Mouse (Mus musculus): ENCODE data around the gene Tpte. TPM values are rescaled to one million over a fixed set of nuclear protein-coding genes. Genes with fewer than 3 reads are reported as not detected.

The Tpte gene
- polyA plus RNA-seq, 1 experiment: not detected

DNA sequence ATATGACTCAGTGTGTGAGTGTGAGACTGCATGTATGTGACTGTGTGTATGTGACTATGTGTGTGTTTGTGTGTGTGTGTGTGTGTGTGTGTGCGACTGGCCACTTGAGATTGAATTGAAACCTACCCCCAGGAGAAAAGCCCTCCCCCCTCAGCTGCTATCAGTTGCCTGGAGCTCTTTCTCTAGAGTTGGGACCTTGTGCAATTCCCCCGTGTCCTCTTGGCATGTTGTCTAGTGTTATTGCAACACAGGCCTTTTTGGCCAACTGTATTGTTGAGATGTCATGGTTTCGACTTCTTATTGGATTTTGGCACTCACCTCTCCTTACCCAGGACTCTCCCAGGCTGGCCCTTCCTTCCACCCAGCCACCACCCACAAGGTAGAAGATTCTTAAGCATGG, 21.0 kb upstream of the Tpte start:
- Histone ChIP-seq H3K27me3 (ENCODE audit: control insufficient read depth, insufficient read depth, insufficient read length) (no peaks in the 10 kb centered on the region), H3K79me2 (ENCODE audit: control insufficient read depth, insufficient read depth) (no peaks in the 10 kb centered on the region), H3K4me3 (no peak overlapping the region), H3K36me3 (ENCODE audit: control insufficient read depth, insufficient read depth) (no peaks in the 10 kb centered on the region), H3ac (ENCODE audit: control insufficient read depth, insufficient read length) (no peak overlapping the region), H3K4me2 (ENCODE audit: low read depth) (no peak overlapping the region)
- TF ChIP-seq REST (IDR thresholded peaks at IDR 0.05; ENCODE audit: insufficient read depth, insufficient read length) (no peak), POLR2A (IDR thresholded peaks at IDR 0.05; ENCODE audit: insufficient read length, low read depth) (no peak), CEBPB (IDR thresholded peaks at IDR 0.05; ENCODE audit: insufficient read depth, poor library complexity, severe bottlenecking) (no peak), SRF (IDR thresholded peaks at IDR 0.05; ENCODE audit: control insufficient read depth, insufficient read length, low read depth) (no peak), MYOG (IDR thresholded peaks at IDR 0.05; ENCODE audit: control insufficient read depth in 1 of 3, insufficient read depth in 1 of 3, insufficient read length in 2 of 3, low read depth in 2 of 3) (no peak), TCF3 (IDR thresholded peaks at IDR 0.05; ENCODE audit: insufficient read length, low read depth) (no peak), USF1 (IDR thresholded peaks at IDR 0.05; ENCODE audit: low read depth) (no peak), E2F4 (IDR thresholded peaks at IDR 0.05; ENCODE audit: insufficient read depth) (no peak), MYOD1 (IDR thresholded peaks at IDR 0.05; ENCODE audit: control insufficient read depth in 1 of 3, insufficient read length in 2 of 3, low read depth in 2 of 3) (no peak), POLR2AphosphoS2 (IDR thresholded peaks at IDR 0.05; ENCODE audit: insufficient read length, low read depth) (no peak), TCF12 (IDR thresholded peaks at IDR 0.05; ENCODE audit: insufficient read depth, poor library complexity, severe bottlenecking) (no peak), MAX (IDR thresholded peaks at IDR 0.05; ENCODE audit: low read depth) (no peak)

DNA sequence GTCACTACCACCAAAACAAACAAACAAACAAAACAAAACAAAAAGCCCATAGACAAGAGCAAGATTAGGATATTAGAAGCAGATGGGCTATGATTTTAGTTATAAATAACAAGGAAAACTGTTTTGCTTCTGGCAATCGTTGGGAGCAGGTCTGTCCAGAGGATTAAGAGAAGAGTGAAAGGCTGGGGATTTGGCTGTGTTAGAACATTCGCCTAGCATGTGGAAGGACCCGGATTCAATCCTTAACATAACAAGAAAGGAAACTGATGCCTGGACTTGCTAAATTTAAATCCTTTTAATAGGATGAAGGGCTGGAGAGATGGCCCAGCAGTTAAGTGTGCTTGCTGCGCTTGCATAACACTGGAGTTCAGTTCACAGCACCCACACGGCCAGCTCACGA, 18.9 kb upstream of the Tpte start:
- no peak overlapping the region for H3K4me3 ChIP-seq
- no peaks in the 10 kb centered on the region for H3K27me3 ChIP-seq (ENCODE audit: control insufficient read depth, insufficient read depth, insufficient read length)
- H3K79me2 ChIP-seq (ENCODE audit: control insufficient read depth, insufficient read depth): no peaks in the 10 kb centered on the region
- TF ChIP-seq SRF (IDR thresholded peaks at IDR 0.05; ENCODE audit: control insufficient read depth, insufficient read length, low read depth) (no peak), USF1 (IDR thresholded peaks at IDR 0.05; ENCODE audit: low read depth) (no peak), CEBPB (IDR thresholded peaks at IDR 0.05; ENCODE audit: insufficient read depth, poor library complexity, severe bottlenecking) (no peak), REST (IDR thresholded peaks at IDR 0.05; ENCODE audit: insufficient read depth, insufficient read length) (no peak), TCF3 (IDR thresholded peaks at IDR 0.05; ENCODE audit: insufficient read length, low read depth) (no peak), E2F4 (IDR thresholded peaks at IDR 0.05; ENCODE audit: insufficient read depth) (no peak), POLR2A (IDR thresholded peaks at IDR 0.05; ENCODE audit: insufficient read length, low read depth) (no peak), MYOD1 (IDR thresholded peaks at IDR 0.05; ENCODE audit: control insufficient read depth in 1 of 3, insufficient read length in 2 of 3, low read depth in 2 of 3) (no peak)
- H3ac ChIP-seq (ENCODE audit: control insufficient read depth, insufficient read length): no peak overlapping the region
- H3K36me3 ChIP-seq (ENCODE audit: control insufficient read depth, insufficient read depth): no peaks in the 10 kb centered on the region
- H3K4me2 ChIP-seq (ENCODE audit: low read depth): no peak overlapping the region

DNA sequence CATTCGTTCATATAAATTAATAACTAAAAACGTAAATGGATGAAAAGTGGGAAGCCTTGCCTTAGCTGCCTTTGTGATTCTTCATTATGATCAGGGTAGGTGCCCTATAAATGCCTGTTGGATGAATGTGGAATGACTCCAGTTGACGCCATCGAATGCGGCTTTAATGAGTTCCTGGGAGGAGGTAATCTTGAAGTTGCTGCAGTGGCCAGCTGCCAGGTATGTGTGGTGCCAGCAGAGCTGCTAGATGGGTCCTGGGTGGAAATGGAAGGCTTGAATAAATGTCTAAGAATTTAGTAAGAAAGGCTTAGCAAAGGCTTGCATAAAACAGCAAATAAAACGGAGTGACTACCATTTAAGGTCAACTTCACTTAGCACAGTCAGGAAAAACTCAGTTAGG, 18.5 kb upstream of the Tpte start:
- Histone ChIP-seq H3K36me3 (ENCODE audit: control insufficient read depth, insufficient read depth) (no peaks in the 10 kb centered on the region), H3K27me3 (ENCODE audit: control insufficient read depth, insufficient read depth, insufficient read length) (no peaks in the 10 kb centered on the region), H3ac (ENCODE audit: control insufficient read depth, insufficient read length) (no peak overlapping the region), H3K4me2 (ENCODE audit: low read depth) (no peak overlapping the region), H3K4me3 (no peak overlapping the region), H3K79me2 (ENCODE audit: control insufficient read depth, insufficient read depth) (no peaks in the 10 kb centered on the region)
- TF ChIP-seq MYOG (IDR thresholded peaks at IDR 0.05; ENCODE audit: control insufficient read depth in 1 of 3, insufficient read depth in 1 of 3, insufficient read length in 2 of 3, low read depth in 2 of 3): no peak
- no peak for TF ChIP-seq MAX (IDR thresholded peaks at IDR 0.05; ENCODE audit: low read depth)
- TF ChIP-seq TCF12 (IDR thresholded peaks at IDR 0.05; ENCODE audit: insufficient read depth, poor library complexity, severe bottlenecking): no peak
- no peak for TF ChIP-seq USF1 (IDR thresholded peaks at IDR 0.05; ENCODE audit: low read depth)
- no peak for TF ChIP-seq E2F4 (IDR thresholded peaks at IDR 0.05; ENCODE audit: insufficient read depth)
- TF ChIP-seq TCF3 (IDR thresholded peaks at IDR 0.05; ENCODE audit: insufficient read length, low read depth): no peak
- TF ChIP-seq MYOD1 (IDR thresholded peaks at IDR 0.05; ENCODE audit: control insufficient read depth in 1 of 3, insufficient read length in 2 of 3, low read depth in 2 of 3): no peak
- TF ChIP-seq POLR2A (IDR thresholded peaks at IDR 0.05; ENCODE audit: insufficient read length, low read depth): no peak
- TF ChIP-seq CEBPB (IDR thresholded peaks at IDR 0.05; ENCODE audit: insufficient read depth, poor library complexity, severe bottlenecking): no peak
- TF ChIP-seq SRF (IDR thresholded peaks at IDR 0.05; ENCODE audit: control insufficient read depth, insufficient read length, low read depth): no peak

DNA sequence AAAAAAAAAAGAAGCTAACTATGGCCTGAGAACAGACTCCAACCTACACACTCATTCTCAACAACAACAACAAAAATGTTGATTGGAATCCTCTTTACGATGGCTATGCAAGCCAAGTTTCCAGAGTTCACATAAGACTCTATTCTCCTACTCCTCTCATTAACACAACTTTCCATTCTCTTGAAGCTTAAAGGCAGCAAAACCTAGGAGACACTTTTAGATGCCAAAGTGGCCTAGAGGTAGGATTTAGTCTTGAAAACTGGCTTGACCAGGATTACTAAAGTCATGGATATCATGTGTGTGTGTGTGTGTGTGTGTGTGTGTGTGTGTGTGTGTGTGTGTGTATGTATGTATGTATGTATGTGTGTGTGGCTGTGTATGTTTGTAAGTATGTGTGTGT, 18.0 kb upstream of the Tpte start:
- no peak for TF ChIP-seq E2F4 (IDR thresholded peaks at IDR 0.05; ENCODE audit: insufficient read depth)

DNA sequence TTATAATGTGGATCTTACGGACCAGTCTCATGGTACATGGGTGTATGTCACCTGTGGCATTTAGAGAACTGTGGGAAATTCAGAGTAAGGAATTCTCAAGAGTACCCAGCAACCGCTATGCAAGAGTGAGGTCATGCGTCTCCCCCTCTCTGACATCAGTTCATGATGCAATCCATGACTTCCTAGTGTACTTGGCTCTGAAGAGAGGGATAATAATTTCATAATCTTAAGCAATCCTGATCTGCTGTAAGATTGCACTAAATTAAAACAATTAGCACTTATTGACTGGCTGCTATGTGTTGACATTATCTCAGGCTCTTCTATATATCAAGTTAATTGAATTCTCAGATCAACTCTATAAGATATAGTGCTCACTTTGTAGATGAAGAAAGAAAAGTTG, 16.4 kb upstream of the Tpte start:
- H3K36me3 ChIP-seq (ENCODE audit: control insufficient read depth, insufficient read depth): no peaks in the 10 kb centered on the region
- H3K27me3 ChIP-seq (ENCODE audit: control insufficient read depth, insufficient read depth, insufficient read length): no peaks in the 10 kb centered on the region
- H3K4me3 ChIP-seq: no peak overlapping the region
- no peak overlapping the region for H3ac ChIP-seq (ENCODE audit: control insufficient read depth, insufficient read length)
- no peaks in the 10 kb centered on the region for H3K79me2 ChIP-seq (ENCODE audit: control insufficient read depth, insufficient read depth)
- TF ChIP-seq USF1 (IDR thresholded peaks at IDR 0.05; ENCODE audit: low read depth) (no peak), TCF3 (IDR thresholded peaks at IDR 0.05; ENCODE audit: insufficient read length, low read depth) (no peak), CEBPB (IDR thresholded peaks at IDR 0.05; ENCODE audit: insufficient read depth, poor library complexity, severe bottlenecking) (peak; percentile 21; the same call in 1 of the 2 replicates), MYOD1 (IDR thresholded peaks at IDR 0.05; ENCODE audit: control insufficient read depth in 1 of 3, insufficient read length in 2 of 3, low read depth in 2 of 3) (no peak), MAX (IDR thresholded peaks at IDR 0.05; ENCODE audit: low read depth) (no peak), REST (IDR thresholded peaks at IDR 0.05; ENCODE audit: insufficient read depth, insufficient read length) (no peak), SRF (IDR thresholded peaks at IDR 0.05; ENCODE audit: control insufficient read depth, insufficient read length, low read depth) (no peak)
- no peak overlapping the region for H3K4me2 ChIP-seq (ENCODE audit: low read depth)

More for the DNA sequence above, 18.0 kb upstream of the Tpte start:
- no peak overlapping the region for H3K4me2 ChIP-seq (ENCODE audit: low read depth)
- no peak overlapping the region for H3ac ChIP-seq (ENCODE audit: control insufficient read depth, insufficient read length)
- H3K27me3 ChIP-seq (ENCODE audit: control insufficient read depth, insufficient read depth, insufficient read length): no peaks in the 10 kb centered on the region
- H3K4me3 ChIP-seq: no peak overlapping the region
- H3K36me3 ChIP-seq (ENCODE audit: control insufficient read depth, insufficient read depth): no peaks in the 10 kb centered on the region
- H3K79me2 ChIP-seq (ENCODE audit: control insufficient read depth, insufficient read depth): no peaks in the 10 kb centered on the region
